Mouse (Mus musculus): ENCODE measurements around the gene Was. TPM values are rescaled to one million over a fixed set of nuclear protein-coding genes. Genes with fewer than 3 reads are reported as not detected.

The Was gene
- polyA plus RNA-seq (2011; ENCODE audit: insufficient read depth, insufficient read length, low replicate concordance, missing spikeins) = 10.1 and 32.0 TPM in 2 replicates

- Histone ChIP-seq H3K4me3 (replicated peaks; ENCODE audit: control insufficient read depth, low read depth, low read length) (peak within 1 kb of the TSS; percentile 98), H3K4me1 (ENCODE audit: control insufficient read depth, insufficient read depth, low read length) (peaks cover 2% of the 10 kb centered on the region; the same call in 1 of the 2 replicates), H3K27ac (ENCODE audit: control insufficient read depth, insufficient read depth, low read depth, low read length, poor library complexity) (peak within 1 kb of the TSS; percentile 97)
- peak; percentile 47; the same call in 1 of the 2 replicates for TF ChIP-seq POLR2A (IDR thresholded peaks at IDR 0.05; ENCODE audit: borderline replicate concordance, control insufficient read depth, low read depth, low read length)
- no peak for TF ChIP-seq CTCF (IDR thresholded peaks at IDR 0.05; ENCODE audit: control insufficient read depth, insufficient read depth, low read length)
- 31% methylated on average over 14 of the region's 14 CpGs for WGBS
Measured at GRCm38 (mm10) chrX:8090346-8090953, at the start of gene Was. Gene Was (minus strand): TSS chrX:8090498.

- no peak overlapping the region for H3K4me3 ChIP-seq (replicated peaks; ENCODE audit: control insufficient read depth, low read depth, low read length)
- WGBS = 25% methylated on average over 1 of the region's 1 CpGs
- TF ChIP-seq CTCF (IDR thresholded peaks at IDR 0.05; ENCODE audit: control insufficient read depth, insufficient read depth, low read length) (no peak), POLR2A (IDR thresholded peaks at IDR 0.05; ENCODE audit: borderline replicate concordance, control insufficient read depth, low read depth, low read length) (no peak)
- no peak overlapping the region for H3K27ac ChIP-seq (ENCODE audit: control insufficient read depth, insufficient read depth, low read depth, low read length, poor library complexity)
- no peaks in the 10 kb centered on the region; the same call in 1 of the 2 replicates for H3K4me1 ChIP-seq (ENCODE audit: control insufficient read depth, insufficient read depth, low read length)
Measured at GRCm38 (mm10) chrX:8139480-8139879, 49.2 kb upstream of the Was start.

- no peaks in the 10 kb centered on the region; the same call in 1 of the 2 replicates for H3K4me1 ChIP-seq (ENCODE audit: control insufficient read depth, insufficient read depth, low read length)
- TF ChIP-seq CTCF (IDR thresholded peaks at IDR 0.05; ENCODE audit: control insufficient read depth, insufficient read depth, low read length) (no peak), POLR2A (IDR thresholded peaks at IDR 0.05; ENCODE audit: borderline replicate concordance, control insufficient read depth, low read depth, low read length) (no peak)
- no peak overlapping the region for H3K27ac ChIP-seq (ENCODE audit: control insufficient read depth, insufficient read depth, low read depth, low read length, poor library complexity)
- no peak overlapping the region for H3K4me3 ChIP-seq (replicated peaks; ENCODE audit: control insufficient read depth, low read depth, low read length)
- 35% methylated on average over 2 of the region's 2 CpGs for WGBS
Measured at GRCm38 (mm10) chrX:8135886-8136285, 45.6 kb upstream of the Was start.

GRCm38 (mm10) chrX:8132017-8132976 lies 42.0 kb upstream of the Was start, which contains the start of gene Wdr13:
Gene Wdr13 (minus strand): TSS chrX:8132892.
- peak within 1 kb of the TSS; percentile 99 for H3K27ac ChIP-seq (ENCODE audit: control insufficient read depth, insufficient read depth, low read depth, low read length, poor library complexity)
- WGBS = 9% methylated on average over 38 of the region's 40 CpGs
- no peaks in the 10 kb centered on the region; the same call in 1 of the 2 replicates for H3K4me1 ChIP-seq (ENCODE audit: control insufficient read depth, insufficient read depth, low read length)
- H3K4me3 ChIP-seq (replicated peaks; ENCODE audit: control insufficient read depth, low read depth, low read length) = peak within 1 kb of the TSS; percentile 86
- TF ChIP-seq CTCF (IDR thresholded peaks at IDR 0.05; ENCODE audit: control insufficient read depth, insufficient read depth, low read length) (no peak), POLR2A (IDR thresholded peaks at IDR 0.05; ENCODE audit: borderline replicate concordance, control insufficient read depth, low read depth, low read length) (peak; percentile 87; the same call in 1 of the 2 replicates)

- H3K4me3 ChIP-seq (replicated peaks; ENCODE audit: control insufficient read depth, low read depth, low read length) = peak overlapping the region; percentile 23
- WGBS = 88% methylated on average over 17 of the region's 17 CpGs
- no peaks in the 10 kb centered on the region; the same call in 1 of the 2 replicates for H3K4me1 ChIP-seq (ENCODE audit: control insufficient read depth, insufficient read depth, low read length)
- no peak overlapping the region; the same call in 1 of the 2 replicates for H3K27ac ChIP-seq (ENCODE audit: control insufficient read depth, insufficient read depth, low read depth, low read length, poor library complexity)
- TF ChIP-seq POLR2A (IDR thresholded peaks at IDR 0.05; ENCODE audit: borderline replicate concordance, control insufficient read depth, low read depth, low read length) = no peak
- no peak for TF ChIP-seq CTCF (IDR thresholded peaks at IDR 0.05; ENCODE audit: control insufficient read depth, insufficient read depth, low read length)
Measured at GRCm38 (mm10) chrX:8131393-8131792, 41.1 kb upstream of the Was start.

GRCm38 (mm10) chrX:8125235-8125634 lies 34.9 kb upstream of the Was start:
- TF ChIP-seq POLR2A (IDR thresholded peaks at IDR 0.05; ENCODE audit: borderline replicate concordance, control insufficient read depth, low read depth, low read length) = no peak
- peak; percentile 36; the same call in 1 of the 2 replicates for TF ChIP-seq CTCF (IDR thresholded peaks at IDR 0.05; ENCODE audit: control insufficient read depth, insufficient read depth, low read length)
- H3K4me3 ChIP-seq (replicated peaks; ENCODE audit: control insufficient read depth, low read depth, low read length) = no peak overlapping the region
- no peaks in the 10 kb centered on the region for H3K4me1 ChIP-seq (ENCODE audit: control insufficient read depth, insufficient read depth, low read length)
- WGBS = 72% methylated on average over 7 of the region's 7 CpGs
- no peak overlapping the region for H3K27ac ChIP-seq (ENCODE audit: control insufficient read depth, insufficient read depth, low read depth, low read length, poor library complexity)

- Histone ChIP-seq H3K27ac (ENCODE audit: control insufficient read depth, insufficient read depth, low read depth, low read length, poor library complexity) (no peak overlapping the region), H3K4me3 (replicated peaks; ENCODE audit: control insufficient read depth, low read depth, low read length) (no peak overlapping the region), H3K4me1 (ENCODE audit: control insufficient read depth, insufficient read depth, low read length) (no peaks in the 10 kb centered on the region)
- TF ChIP-seq POLR2A (IDR thresholded peaks at IDR 0.05; ENCODE audit: borderline replicate concordance, control insufficient read depth, low read depth, low read length) = no peak
- TF ChIP-seq CTCF (IDR thresholded peaks at IDR 0.05; ENCODE audit: control insufficient read depth, insufficient read depth, low read length) = no peak
- 77% methylated on average over 6 of the region's 6 CpGs for WGBS
Measured at GRCm38 (mm10) chrX:8123821-8124470, 33.6 kb upstream of the Was start.

Data from bone marrow, adult 2 months (tissue).